Mouse (Mus musculus) cerebellum, adult 11 months (tissue): ENCODE measurements at regions not wholly inside any gene's neighbourhood (a gene's known extent, or its start where the extent isn't known, plus 50 kb on each side); places are given as distances from the start of the nearest gene placed in this dataset.

Source experiments
- DNase-seq: peaks from one replicate; pipeline ENCODE4 v3.0.0; 2022

DNA sequence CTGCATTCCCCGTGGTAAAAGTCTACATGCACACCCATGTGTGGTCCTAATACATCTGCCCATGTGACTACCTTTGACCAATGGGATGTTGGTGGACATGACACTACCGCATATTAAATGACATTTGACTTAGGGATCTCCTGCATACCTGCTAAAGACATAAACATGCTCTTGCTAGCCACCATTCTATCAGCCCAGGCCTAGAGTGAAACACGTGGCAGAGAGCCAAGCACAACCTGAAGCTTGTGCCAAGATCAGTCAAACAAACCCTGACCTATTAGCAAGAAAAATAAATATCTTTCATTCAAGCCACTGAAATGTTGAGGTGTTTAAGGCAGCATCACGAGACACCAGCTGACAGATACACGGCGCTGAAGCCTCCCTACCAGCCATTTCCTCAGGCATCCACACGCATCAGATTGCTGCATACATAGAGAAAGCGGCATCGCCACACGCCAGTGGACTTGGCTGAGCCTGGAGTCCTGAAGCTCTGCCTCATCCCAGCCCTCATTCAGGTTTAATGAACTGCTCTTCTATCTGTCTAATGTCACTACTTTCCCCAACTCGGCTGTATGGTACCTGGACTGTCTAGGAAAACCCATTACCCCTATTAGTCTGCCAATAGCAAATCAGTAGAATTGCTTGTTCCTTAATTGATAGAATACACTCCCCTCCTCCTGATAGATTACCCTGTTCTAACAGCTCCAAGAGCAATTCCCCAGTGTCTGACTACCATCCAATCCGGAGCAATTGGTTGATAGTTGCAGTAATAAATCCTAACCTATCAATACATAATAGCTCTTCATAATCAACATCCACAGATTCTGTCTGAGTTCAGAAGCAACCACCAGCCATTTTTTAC, 242.8 kb upstream of the Rsrc1 start:
- no peak for DNase-seq

DNA sequence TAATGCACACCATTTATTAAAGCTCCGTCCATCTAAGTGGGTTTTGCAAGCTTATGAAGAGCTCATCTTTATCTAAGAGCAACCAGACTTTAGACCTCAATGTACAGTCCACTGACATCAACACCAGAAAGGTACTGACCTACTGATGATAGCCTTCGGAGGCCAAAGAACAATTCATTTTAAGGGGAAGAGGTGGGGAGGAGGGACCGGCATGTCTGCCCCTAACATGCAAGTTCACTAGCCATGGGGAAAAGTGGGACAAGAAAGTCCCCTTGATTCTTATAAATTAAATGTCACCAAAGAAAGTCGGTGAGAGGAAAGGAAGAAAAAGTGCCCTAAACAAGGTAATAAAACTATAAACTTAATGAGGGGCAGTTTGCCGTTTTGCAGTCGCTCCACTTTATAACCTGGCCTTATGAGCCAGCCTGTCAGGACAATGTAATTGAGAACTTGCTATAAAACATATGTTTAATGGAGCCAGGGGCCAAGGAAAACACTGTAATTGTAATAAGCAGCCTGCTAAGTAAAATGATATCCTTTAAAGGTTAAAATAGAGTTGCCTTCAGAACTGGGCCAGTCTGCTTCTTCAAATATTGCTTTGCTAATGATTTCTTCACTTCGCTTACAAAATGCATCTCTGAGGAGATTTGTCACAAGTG, 241.7 kb upstream of the Rsrc1 start:
- DNase-seq: no peak

DNA sequence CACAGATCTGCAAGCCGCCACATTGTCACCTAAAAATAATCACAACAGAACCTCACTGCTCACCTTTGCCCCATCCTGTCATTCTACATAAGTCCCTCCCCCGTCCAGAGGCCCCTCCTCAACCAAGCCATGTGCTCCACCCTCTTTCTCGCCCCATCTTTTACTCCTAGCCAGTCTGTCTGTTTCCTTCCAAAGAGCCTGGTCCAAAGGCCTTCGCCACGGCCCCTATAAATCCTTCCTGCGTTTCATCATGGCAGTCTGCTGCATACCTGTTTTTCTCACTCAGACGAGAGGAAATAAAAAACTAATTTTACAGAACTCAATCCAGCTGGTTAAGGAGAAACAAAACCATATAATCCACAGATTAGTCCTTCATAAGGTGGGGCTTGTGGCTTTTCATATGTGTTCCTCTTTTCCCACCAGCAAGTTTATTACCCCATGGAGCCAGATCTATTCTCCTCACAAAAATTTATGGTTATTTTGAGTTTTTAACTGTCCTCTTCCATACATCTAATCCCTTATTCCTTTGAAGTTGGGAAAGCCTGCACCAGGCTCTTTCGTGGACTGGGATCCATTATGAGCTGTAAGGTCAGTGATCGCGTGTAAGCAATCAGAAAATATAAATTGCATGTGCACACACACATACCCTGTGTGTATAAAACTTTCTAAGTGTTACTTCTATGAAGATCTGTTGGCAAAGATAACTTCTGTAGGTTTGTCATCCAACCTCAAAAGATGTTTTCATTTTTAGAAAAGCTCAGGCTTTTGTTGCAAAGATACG, 236.9 kb upstream of the Rsrc1 start:
- DNase-seq: no peak

DNA sequence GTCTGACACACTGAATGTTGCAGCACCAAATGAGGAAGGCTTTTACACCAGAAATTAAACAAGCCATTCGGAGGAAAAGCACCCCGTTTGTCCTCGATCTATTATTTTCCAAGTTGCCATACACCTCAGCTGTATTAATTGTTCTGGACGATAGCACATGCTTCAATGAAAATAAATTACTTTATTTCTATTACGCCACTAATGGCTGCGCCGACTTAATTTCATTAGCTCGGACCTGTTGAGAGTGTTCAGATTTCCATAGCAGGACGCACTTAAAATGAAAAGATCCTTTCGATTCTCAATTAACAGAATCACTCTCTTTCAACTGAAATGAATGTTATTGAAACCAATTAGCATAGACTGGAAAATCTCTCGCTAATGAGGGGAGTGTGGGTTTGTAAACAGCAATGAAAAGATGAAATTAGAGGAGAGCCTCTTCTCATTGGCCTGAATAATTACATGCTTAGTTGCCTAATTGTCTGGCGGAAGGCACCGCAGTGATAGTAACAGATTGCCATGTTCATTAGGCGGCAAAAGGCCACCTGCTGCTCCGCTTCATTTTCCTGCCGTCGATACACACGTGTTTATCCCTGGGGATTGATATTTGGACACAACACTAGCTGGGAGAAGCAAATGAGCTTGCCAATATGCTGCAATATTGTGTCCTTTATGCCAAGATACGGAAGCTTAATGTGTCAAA, 234.7 kb upstream of the Rsrc1 start:
- DNase-seq: no peak

DNA sequence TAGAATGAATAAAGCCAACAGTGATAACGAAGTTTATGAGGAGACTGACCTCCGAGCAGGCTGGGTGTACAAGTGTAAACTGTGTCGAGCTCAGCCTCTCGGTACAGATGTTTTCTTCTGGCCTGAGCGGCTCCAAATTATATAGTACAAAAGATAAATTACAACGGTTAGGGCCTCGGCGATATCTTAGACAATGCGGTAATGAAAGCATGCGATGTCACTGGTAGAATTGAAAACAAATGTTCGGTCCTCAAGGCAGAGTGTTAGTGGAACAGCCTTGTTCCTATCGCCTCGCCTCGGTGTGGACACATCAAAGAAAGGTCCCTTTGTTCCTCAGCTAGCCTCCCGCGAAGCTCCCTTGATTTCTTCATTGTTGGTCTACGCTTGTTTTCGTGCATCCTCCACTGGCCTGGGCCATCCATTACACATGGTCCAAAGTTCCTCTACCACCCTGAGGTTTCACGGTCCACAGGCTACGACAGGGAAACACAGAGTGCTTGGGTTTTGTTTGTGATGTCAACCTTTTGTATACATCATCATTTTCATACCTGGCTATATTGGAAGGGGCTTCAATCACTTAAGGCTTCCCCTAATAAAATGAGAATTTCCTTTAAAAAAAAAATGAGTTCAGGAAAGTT, 234.0 kb upstream of the Rsrc1 start:
- DNase-seq: no peak

DNA sequence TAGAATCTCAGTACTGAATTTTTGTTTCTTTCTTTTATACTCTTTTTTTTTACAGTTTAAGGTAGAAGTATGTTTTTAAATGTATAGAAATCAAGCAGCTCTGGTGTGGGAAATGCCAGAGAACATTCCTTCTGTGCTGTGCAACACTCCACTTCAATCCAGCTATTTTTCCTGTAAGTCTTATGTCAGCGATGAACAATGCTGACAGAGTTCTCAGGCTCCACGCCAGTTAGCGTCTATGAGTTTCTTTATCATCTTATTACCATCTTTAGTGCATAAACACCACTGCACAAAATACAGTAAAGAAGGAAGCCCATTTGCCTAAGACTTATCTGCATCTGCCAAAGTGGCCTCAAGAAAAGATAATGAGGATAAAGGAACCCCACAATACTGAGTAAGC, 223.0 kb upstream of the Rsrc1 start:
- no peak for DNase-seq

DNA sequence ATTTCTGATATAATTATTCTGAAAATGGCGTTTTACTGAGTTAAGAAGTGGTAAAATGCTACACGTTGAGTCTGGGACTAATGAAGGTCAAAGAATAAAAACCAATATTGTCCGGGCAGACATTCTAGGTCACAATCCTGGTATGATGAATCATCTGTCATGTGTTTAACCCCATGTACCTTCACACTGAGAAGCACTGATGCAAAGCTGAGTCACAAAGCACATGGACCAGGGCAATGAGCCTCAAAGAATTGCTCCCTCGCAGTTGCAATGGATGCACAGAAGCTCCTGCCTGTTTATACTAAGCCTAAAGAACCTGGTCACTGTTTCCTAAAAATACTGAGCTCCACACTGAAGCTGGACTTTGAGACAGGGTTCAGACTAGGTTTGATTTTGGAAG, 221.3 kb upstream of the Rsrc1 start:
- DNase-seq: no peak

DNA sequence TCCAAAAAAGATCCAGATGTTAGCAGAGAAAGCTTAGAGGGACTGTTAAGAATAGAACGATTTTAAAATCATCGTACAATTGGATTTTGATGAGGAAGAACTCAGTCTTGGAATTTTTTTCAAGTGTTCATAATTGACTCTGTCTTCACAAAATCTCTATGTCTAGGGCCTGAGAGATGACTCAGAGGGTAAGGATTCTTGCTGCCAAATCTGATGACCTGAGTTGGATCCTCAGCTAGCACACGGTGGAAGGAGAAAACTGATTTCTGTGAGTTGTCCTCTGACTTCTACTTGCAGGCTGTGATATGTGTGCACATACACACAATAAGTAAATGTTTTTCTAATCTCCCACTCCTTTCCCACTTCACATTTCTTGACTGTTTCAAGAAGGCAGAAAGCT, 218.7 kb upstream of the Rsrc1 start:
- no peak for DNase-seq

DNA sequence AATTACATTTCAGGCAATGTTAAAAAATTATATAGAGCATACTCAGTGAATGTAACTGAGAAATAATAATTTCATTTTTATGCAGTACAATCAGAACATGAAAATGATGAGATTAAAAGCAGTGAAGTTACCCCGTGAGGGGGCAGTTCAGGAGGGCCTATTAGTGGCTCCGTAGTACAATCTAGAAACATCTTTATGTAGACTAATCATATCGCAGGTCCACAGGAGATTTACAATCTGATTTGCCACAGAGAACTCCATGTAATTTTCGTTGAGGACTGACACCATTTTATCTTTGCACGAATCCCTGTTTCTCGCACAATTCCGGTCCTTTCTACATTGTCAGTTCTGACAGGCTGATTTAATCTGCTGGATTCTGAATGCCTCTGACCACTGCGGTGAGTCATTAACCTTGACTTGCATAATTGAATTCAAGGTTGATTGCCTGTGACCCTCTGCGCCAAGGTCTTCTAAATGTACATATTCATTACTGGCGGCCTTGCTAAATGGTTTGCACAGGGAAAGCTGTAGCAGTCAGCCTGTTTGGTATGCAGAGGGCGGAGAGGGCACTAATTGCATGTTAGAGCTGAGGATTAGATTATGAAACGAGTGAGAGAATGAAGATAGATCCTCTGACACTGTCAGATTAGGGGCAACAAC, 183.7 kb upstream of the Rsrc1 start:
- DNase-seq: no peak

DNA sequence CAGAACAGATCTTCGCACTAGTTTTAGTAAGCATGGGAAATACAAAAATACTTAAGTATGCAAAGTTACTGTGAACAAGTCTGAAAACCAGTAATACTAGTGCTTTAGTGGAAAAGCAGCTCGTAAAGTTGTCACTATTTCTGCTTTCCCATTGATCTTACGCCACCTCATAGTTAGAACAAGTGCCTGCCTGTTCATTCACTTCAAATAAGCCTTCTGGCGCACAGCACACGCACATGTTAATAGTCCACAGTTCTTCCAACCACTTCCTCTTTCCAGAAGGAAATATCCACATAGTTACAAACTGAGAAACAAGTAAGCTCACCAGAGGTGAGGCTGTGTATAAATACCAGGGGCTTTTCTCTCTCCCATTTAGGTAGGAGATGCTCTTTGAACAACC, 182.9 kb upstream of the Rsrc1 start:
- DNase-seq: no peak

DNA sequence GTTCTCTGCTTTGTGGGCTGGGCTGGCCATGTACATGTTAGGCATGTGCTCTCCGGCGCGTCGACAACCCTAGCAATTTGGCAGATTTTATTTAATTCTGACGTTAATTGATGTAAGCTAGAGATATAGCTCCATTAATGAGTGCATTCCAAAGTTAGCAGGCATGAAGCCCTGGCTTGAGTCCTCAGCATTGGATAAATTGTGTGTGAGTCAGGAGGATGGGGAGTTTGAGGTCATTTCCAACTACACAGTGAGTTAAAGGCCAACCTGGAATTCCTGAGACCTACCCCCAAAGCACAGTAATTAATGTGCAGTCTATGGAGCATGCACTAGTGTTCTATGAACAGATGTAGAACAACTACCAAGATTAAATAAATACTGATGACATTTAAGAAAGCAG, 178.7 kb upstream of the Rsrc1 start:
- DNase-seq: no peak

DNA sequence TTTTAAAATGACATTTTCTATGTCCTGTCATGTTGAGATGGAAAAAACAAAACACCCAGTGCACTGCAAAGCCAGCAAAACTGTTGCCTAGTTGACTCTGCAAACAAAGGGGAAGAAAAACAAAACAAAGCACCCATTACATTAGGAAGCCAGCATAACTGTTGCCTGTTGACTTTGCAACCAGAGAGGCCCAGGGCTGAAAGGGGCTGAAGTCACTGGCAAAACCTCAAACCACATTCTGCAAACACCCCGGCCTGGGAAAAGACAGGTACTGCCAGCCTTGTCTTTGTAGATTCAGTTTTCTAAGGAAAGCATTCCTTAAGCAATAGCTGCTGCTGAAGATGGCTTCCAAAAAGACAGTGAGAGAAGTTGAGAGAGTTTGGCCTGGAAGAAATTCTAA, 175.0 kb upstream of the Rsrc1 start:
- DNase-seq: no peak

DNA sequence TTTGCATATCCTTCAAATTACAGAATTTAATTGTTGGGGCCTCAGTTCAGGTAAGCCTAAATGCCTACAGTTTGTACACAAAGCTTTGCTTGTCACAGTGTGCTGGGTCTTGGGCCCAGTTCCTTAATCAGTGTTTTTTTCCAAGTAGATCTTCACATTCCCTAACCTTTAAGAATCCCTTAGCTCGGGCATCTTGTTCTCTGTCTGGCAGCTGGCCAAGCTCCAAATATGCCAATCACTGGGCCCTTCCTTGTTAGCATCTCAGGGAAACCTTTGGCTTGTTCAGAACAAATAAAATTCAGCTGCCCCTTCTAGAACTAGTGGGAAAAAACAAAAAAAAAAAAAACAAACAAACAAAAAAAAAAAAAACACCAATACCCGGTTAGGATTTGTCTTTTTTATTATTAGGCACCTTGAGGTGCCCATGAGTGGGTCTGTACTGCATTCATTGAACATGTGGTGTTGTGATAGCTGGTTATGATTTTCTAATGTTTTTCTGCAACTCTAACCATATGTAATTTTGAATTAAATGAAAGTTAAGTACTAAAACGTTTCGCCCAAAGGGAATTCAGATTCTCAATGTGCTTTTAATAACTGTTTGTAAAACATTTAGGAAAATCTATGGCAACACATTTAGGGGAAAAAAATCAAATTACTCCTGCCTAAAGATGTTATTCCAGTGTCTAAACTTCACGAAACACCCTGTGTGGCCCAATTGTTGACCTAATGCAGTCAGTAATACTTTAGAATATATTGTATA, 168.3 kb upstream of the Rsrc1 start:
- no peak for DNase-seq

DNA sequence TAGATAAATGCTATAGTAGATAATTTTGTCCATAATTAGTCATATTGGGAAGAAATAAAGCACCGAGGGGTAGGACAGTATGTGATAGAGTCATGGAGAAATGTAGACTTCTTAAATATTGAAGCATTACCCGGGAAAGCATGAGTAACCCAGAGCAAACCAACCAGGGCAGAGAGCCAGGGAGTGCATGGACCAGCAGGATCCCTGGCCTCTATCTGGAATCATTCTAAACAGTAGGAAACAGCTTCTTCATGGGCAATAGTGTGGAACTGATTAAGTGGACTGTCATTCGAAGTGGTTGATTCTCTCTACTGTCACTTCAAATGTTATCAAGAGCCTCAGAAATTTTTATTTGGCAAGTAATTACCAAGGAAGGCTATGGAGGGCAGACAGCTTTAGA, 155.4 kb upstream of the Rsrc1 start:
- DNase-seq: no peak
